26 mouse cellular contexts compared by ENCODE assay signal in the genomic region with DNA sequence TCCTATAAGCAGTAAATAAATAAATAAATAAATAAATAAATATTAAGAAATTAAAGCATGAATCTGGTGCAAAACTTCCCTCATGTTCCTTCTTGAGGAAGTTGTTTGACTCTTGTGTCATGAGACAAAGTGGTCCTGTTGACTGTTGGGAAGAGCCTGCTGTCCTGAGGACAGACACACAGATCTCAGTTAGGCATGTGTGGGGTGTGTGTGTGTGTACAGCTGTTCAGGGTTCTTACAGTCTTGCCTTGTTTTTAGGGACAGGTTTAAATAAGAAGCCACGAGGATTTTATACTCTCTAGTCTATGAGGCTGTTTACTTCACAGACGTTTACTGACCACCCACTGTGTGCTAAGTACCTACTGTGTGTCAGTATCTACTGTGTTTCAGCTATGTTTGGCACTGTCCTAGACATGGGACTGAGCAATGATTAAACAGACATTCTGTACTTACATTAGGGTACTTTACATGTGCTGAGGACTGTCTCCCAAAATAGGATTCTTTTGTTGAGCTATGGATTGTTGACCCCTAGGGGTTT.
DNase-seq lines count a peak whose midpoint lies in the region; ATAC-seq and TF ChIP-seq lines count a peak whose summit lies in the region.
"Had no signal": no experiment of that assay in that cellular context is flagged by ENCODE, and none has a peak within 500 bp of the region (broad histone marks: within the 10 kb centered on the region; RNA-seq: fewer than 3 reads in every experiment).

No protein-coding gene starts in this region.

- 82% methylated on average over 2 of the region's 2 CpGs for WGBS in heart, embryonic 10.5 days
- WGBS in liver, embryonic 12.5 days (ENCODE audit: insufficient replicate concordance), result 55% methylated on average over 2 of the region's 2 CpGs

- H3K4me3 ChIP-seq in heart, embryonic 10.5 days, result no peak overlapping the region
- H3K4me3 ChIP-seq in CH12.LX (replicated peaks in 1 of 3; ENCODE audit: low read depth in 2 of 3, low read length in 2 of 3, poor library complexity in 1 of 3) (no peak overlapping the region), MEL (ENCODE audit: control insufficient read depth in 1 of 2, insufficient read depth in 1 of 2, low read depth in 2 of 2, low read length in 2 of 2) (no peak overlapping the region)
- H3K4me3 ChIP-seq in liver, embryonic 12.5 days, result no peak overlapping the region
- H3K4me3 ChIP-seq: embryonic facial prominence, embryonic 13.5 days; embryonic facial prominence, embryonic 15.5 days; erythroblast, embryonic 14.5 days; forebrain, embryonic 10.5 days; forebrain, embryonic 12.5 days had no signal

- TF ChIP-seq CTCF in CH12.LX (conservative IDR thresholded peaks at IDR 0.05 in 1 of 2, IDR thresholded peaks at IDR 0.05 in 1 of 2; ENCODE audit: low read depth in 2 of 2, low read length in 2 of 2), result no peak
- TF ChIP-seq CTCF in MEL (IDR thresholded peaks at IDR 0.05 in 2 of 3, conservative IDR thresholded peaks at IDR 0.05 in 1 of 3; ENCODE audit: control insufficient read depth in 1 of 3, insufficient read depth in 1 of 3, low read depth in 2 of 3, low read length in 3 of 3, poor library complexity in 1 of 3, severe bottlenecking in 1 of 3), result no peak

- no peak for TF ChIP-seq EP300 in CH12.LX (IDR thresholded peaks at IDR 0.05; ENCODE audit: low read length)
- no peak for TF ChIP-seq EP300 in MEL (IDR thresholded peaks at IDR 0.05; ENCODE audit: low read depth in 1 of 2, low read length in 2 of 2)

- TF ChIP-seq RAD21 in CH12.LX (IDR thresholded peaks at IDR 0.05; ENCODE audit: low read depth, low read length) (no peak), MEL (IDR thresholded peaks at IDR 0.05; ENCODE audit: low read depth, low read length) (no peak)

- no peak overlapping the region for H3K9ac ChIP-seq in CH12.LX (ENCODE audit: insufficient read depth, low read depth)
- H3K9ac ChIP-seq in MEL (ENCODE audit: control insufficient read depth, low read depth, low read length, poor library complexity, severe bottlenecking), result no peak overlapping the region
- H3K9ac ChIP-seq in liver, embryonic 12.5 days, result no peak overlapping the region
- H3K9ac ChIP-seq: embryonic facial prominence, embryonic 13.5 days; embryonic facial prominence, embryonic 15.5 days; forebrain, embryonic 12.5 days had no signal

- no peaks in the 10 kb centered on the region for H3K9me3 ChIP-seq in heart, embryonic 10.5 days
- H3K9me3 ChIP-seq in CH12.LX (replicated peaks; ENCODE audit: low read length) (peaks cover 6% of the 10 kb centered on the region), MEL (replicated peaks; ENCODE audit: insufficient read depth, low read length) (no peaks in the 10 kb centered on the region)
- peaks cover 8% of the 10 kb centered on the region for H3K9me3 ChIP-seq in liver, embryonic 12.5 days (replicated peaks)
- H3K9me3 ChIP-seq: embryonic facial prominence, embryonic 13.5 days; embryonic facial prominence, embryonic 15.5 days had no signal

- peak; percentile 37 for DNase-seq in heart, adult 11 months
- no peak for DNase-seq in heart, postnatal 10 days
- DNase-seq in heart, embryonic 10.5 days (ENCODE audit: low spot score), result peak; percentile 72
- no peak for DNase-seq in heart, postnatal 36 days
- DNase-seq in CH12.LX (ENCODE audit: extremely low read depth), result no peak
- DNase-seq in MEL (ENCODE audit: low read depth, low spot score), result no peak
- no peak for DNase-seq in spleen, postnatal 4 days (ENCODE audit: low spot score in 2 of 2)
- DNase-seq: adrenal gland, adult 2 months; adrenal gland, postnatal 10 days; adrenal gland, postnatal 25 days; cerebellum, adult 11 months; cerebellum, adult 18-20 months; cerebellum, adult 8-10 months; cerebellum, adult 9-11 months; cerebellum, postnatal 14 days; cerebellum, postnatal 36 days; embryo, embryonic 11 days had no signal

- intact Hi-C loops in heart, postnatal 10 days (cut with DNase I), result no loop called here
- intact Hi-C loops in heart, postnatal 36 days (cut with DNase I), result no loop called here

- H3K27ac ChIP-seq in heart, embryonic 10.5 days, result no peak overlapping the region
- H3K27ac ChIP-seq in CH12.LX (ENCODE audit: insufficient read depth, low read depth) (no peak overlapping the region), MEL (ENCODE audit: control insufficient read depth, low read depth, low read length) (no peak overlapping the region)
- H3K27ac ChIP-seq in liver, embryonic 12.5 days, result no peak overlapping the region
- H3K27ac ChIP-seq: embryonic facial prominence, embryonic 13.5 days; embryonic facial prominence, embryonic 15.5 days; forebrain, embryonic 10.5 days; forebrain, embryonic 12.5 days had no signal

- TF ChIP-seq POLR2A in CH12.LX (IDR thresholded peaks at IDR 0.05; ENCODE audit: low read depth, low read length) (no peak), MEL (IDR thresholded peaks at IDR 0.05; ENCODE audit: control insufficient read depth in 1 of 2, insufficient read depth in 1 of 2, low read depth in 1 of 2, low read length in 2 of 2, poor library complexity in 1 of 2) (no peak)

- dilution Hi-C loops in CH12.LX (cut with MboI; ENCODE audit: extremely low pct_ligation_motif_present, extremely low pct_unique_long_range_greater_than_20kb, low sequenced_read_pairs), result no loop called here

- no peaks in the 10 kb centered on the region for H3K79me2 ChIP-seq in CH12.LX (replicated peaks; ENCODE audit: control insufficient read depth, extremely low read depth, insufficient read depth, poor library complexity, severe bottlenecking)
- no peaks in the 10 kb centered on the region for H3K79me2 ChIP-seq in MEL (ENCODE audit: control insufficient read depth, insufficient read depth, low read length, poor library complexity)

- in situ Hi-C loops in CH12.LX (cut with MboI; ENCODE audit: low pct_ligation_motif_present, low pct_unique_long_range_greater_than_20kb, low sequenced_read_pairs), result loop anchor here (25.0 kb wide), 1 partner anchor 372 kb away; a partner anchor contains a TSS

- no peak for ATAC-seq in liver, embryonic 12.5 days
- ATAC-seq: forebrain, embryonic 14.5 days; forebrain, embryonic 16.5 days had no signal

- no peaks in the 10 kb centered on the region for H3K27me3 ChIP-seq in heart, embryonic 10.5 days (ENCODE audit: insufficient read depth, poor library complexity, severe bottlenecking)
- H3K27me3 ChIP-seq in CH12.LX (replicated peaks) (no peaks in the 10 kb centered on the region), MEL (ENCODE audit: control insufficient read depth in 1 of 2, insufficient read depth in 2 of 2, low read length in 2 of 2) (no peaks in the 10 kb centered on the region)
- H3K27me3 ChIP-seq in liver, embryonic 12.5 days (replicated peaks), result no peaks in the 10 kb centered on the region
- H3K27me3 ChIP-seq: embryonic facial prominence, embryonic 13.5 days; embryonic facial prominence, embryonic 15.5 days; forebrain, embryonic 12.5 days had no signal

- H3K4me1 ChIP-seq in heart, embryonic 10.5 days, result peaks cover 40% of the 10 kb centered on the region
- peaks cover 8 to 26% of the 10 kb centered on the region in 2 experiments for H3K4me1 ChIP-seq in CH12.LX (ENCODE audit: control insufficient read depth in 1 of 2, insufficient read depth in 2 of 2)
- H3K4me1 ChIP-seq in MEL (ENCODE audit: control insufficient read depth in 1 of 2, insufficient read depth in 2 of 2, low read length in 2 of 2), result peaks cover 0 to 9% of the 10 kb centered on the region in 2 experiments; a peak in 2 of 4 replicates
- H3K4me1 ChIP-seq in liver, embryonic 12.5 days, result peaks cover 7% of the 10 kb centered on the region; the same call in 1 of the 2 replicates
- H3K4me1 ChIP-seq: embryonic facial prominence, embryonic 15.5 days; forebrain, embryonic 12.5 days had no signal

- no peak overlapping the region for H3K4me2 ChIP-seq in CH12.LX (ENCODE audit: insufficient read depth, low read depth, poor library complexity, severe bottlenecking)
- H3K4me2 ChIP-seq in liver, embryonic 12.5 days, result no peak overlapping the region
- H3K4me2 ChIP-seq: embryonic facial prominence, embryonic 13.5 days; embryonic facial prominence, embryonic 15.5 days; forebrain, embryonic 12.5 days had no signal

- H3K36me3 ChIP-seq in heart, embryonic 10.5 days, result peaks cover 8% of the 10 kb centered on the region; the same call in 1 of the 2 replicates
- H3K36me3 ChIP-seq in CH12.LX (replicated peaks in 1 of 2; ENCODE audit: control insufficient read depth in 1 of 2, insufficient read depth in 1 of 2, low read length in 1 of 2) (no peaks in the 10 kb centered on the region), MEL (ENCODE audit: control insufficient read depth in 1 of 2, insufficient read depth in 2 of 2, low read length in 2 of 2) (peaks cover 0 to 8% of the 10 kb centered on the region in 2 experiments; a peak in 2 of 4 replicates)
- H3K36me3 ChIP-seq in liver, embryonic 12.5 days, result no peaks in the 10 kb centered on the region
- H3K36me3 ChIP-seq: embryonic facial prominence, embryonic 13.5 days; embryonic facial prominence, embryonic 15.5 days; forebrain, embryonic 10.5 days; forebrain, embryonic 12.5 days; G1E had no signal

TF ChIP-seq in CH12.LX, 34 proteins besides CTCF, POLR2A, EP300 and RAD21:
- TF ChIP-seq BHLHE40 (IDR thresholded peaks at IDR 0.05; ENCODE audit: low read depth, low read length) (no peak), ZKSCAN1 (IDR thresholded peaks at IDR 0.05; ENCODE audit: borderline replicate concordance, low read depth, low read length) (peak; percentile 57)

TF ChIP-seq in MEL, 35 proteins besides CTCF, POLR2A, EP300 and RAD21:
- TF ChIP-seq MAX (IDR thresholded peaks at IDR 0.05; ENCODE audit: low read length) (no peak), ZKSCAN1 (IDR thresholded peaks at IDR 0.05; ENCODE audit: low read depth, low read length) (peak; percentile 90), CHD1 (IDR thresholded peaks at IDR 0.05; ENCODE audit: low read depth, low read length) (no peak)

Comparison
In these comparisons a context has a peak if more than half of its experiments do, and no peak if none do; other contexts are left out.
1. DNase-seq: peak in heart, adult 11 months (single experiment) and heart, embryonic 10.5 days (single experiment); none in heart, postnatal 10 days (0 of 2), heart, postnatal 36 days (0 of 2), CH12.LX (single experiment), MEL (single experiment) and spleen, postnatal 4 days (0 of 2).